Mouse (Mus musculus) NIH3T3 (cell line): ENCODE measurements around the gene Qrich1.

Experiments used
- DNase-seq: peaks from one replicate; pipeline ENCODE4 v3.0.0-alpha.2; 2012; ENCODE audit warnings: low read depth

Qrich1 gene

DNA sequence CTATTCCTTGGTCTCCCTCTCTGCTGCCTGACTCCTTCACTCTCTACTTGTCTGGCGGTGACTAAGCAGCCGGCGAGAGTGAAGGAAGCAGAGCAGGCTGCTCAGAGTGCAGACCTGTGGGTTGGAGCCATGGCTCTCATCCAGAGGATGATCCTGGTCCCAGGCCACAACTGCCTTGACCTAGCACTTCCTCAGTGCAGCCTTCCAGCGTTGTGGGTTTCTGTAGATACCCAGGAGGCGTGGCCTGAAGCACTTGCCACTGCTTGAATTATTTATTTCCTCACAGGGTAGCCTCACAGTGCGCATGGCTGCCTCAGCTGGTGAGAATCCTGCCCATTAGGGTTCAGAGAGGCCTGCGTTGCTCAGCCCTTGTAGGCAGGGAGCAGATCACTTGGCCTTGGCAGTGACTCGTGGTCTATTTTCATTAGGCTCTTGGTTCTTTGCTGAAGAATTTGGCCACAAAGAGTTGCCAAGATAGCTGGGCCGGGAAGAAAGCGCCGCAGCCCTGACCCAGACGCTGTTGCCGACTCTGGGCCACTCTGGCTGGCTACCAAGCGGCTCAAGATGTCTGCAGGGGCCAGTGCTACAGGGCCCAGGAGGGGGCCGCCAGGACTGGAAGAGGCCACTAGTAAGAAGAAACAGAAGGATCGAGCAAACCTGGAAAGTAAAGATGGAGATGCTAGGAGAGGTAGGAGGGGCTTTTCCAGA, 24.4 kb upstream of the Qrich1 start:
- DNase-seq, result peak; percentile 60

DNA sequence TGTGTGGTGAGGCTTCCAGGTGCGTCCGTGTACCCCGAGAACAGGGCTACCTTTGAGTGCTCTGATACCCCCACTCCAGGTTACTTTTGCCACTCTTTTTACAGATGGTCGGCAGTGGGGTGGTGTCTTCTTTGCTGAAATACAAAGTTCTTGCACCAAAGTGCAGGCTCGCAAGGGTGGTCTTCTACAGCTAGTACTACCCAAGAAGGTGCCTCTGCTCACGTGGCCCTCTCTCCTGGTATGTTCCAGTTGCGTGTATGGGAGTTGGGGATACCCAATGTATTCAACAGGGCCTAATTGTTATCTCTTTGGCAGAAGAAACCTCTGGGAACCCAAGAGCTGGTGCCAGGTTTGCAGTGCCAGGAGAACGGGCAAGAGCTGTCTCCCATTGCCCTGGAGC, 23.4 kb upstream of the Qrich1 start:
- no peak for DNase-seq

DNA sequence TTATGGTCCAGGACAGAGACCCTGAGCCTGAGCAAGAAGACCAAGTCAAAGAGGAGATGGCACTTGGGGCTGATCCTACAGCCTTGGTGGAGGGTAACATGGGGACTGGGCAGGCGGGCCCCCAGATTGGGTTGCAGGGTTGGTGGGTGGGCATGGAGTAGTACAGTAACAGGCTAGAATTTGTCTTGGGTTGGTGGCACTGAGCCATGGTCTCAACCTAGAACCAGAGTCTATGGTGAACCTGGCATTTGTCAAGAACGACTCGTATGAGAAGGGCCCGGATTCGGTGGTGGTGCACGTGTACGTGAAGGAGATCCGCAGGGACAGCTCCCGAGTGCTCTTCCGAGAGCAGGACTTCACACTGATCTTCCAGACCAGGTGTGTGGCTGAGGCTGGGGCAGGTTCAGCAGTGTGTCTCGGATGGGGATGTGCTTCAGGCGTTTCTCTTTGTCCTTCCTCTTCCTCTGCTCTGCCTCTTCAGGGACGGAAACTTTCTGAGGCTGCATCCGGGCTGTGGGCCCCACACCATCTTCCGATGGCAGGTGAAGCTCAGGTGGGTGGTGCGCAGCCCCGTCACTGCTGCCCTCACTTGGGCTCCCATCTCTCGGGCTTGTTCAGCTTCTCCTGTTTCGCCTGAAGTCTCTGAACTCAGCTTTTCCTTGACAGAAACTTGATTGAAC, 22.3 kb upstream of the Qrich1 start:
- DNase-seq, result no peak

DNA sequence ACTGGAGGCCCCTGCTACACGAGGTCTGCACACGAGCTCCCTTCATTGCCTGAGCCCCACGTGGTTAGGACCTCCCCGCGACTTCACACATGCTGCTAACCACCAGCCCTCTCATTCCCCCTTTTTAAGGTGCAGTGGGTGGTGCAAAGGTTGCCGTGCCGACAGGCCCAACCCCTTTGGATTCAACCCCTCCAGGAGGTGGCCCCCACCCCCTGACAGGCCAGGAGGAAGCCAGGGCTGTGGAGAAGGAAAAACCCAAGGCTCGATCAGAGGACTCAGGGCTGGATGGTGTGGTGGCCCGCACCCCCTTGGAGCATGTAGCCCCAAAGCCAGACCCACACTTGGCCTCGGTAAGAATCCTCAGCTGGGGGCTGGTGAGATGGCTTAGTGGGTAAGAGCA, 21.7 kb upstream of the Qrich1 start:
- no peak for DNase-seq

DNA sequence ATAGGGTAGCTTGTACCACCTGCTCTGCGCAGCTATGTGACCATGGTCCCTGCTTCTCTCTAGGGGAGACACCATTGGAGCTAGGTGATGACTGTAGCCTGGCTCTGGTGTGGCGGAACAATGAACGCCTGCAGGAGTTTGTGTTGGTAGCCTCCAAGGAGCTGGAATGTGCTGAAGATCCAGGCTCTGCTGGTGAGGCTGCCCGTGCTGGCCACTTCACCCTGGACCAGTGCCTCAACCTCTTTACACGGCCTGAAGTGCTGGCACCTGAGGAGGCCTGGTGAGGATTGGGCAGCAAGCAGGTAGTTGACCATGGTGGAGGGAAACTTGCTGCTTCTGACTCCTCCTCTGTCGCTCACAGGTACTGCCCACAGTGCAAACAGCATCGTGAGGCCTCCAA, 17.4 kb upstream of the Qrich1 start:
- DNase-seq, result no peak

DNA sequence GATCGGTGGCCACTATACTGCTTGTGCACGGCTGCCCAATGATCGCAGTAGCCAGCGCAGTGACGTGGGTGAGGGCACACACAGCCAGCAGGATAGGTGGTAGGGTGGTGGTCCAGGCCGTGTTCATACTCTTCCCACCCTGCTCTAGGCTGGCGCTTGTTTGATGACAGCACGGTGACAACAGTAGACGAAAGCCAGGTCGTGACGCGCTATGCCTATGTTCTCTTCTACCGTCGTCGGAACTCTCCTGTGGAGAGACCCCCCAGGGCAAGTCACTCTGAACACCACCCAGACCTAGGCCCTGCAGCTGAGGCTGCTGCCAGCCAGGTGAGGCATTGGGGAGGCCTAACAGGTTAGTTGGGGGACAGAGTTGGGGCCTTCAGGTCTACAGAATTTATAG, 16.7 kb upstream of the Qrich1 start:
- DNase-seq, result no peak

DNA sequence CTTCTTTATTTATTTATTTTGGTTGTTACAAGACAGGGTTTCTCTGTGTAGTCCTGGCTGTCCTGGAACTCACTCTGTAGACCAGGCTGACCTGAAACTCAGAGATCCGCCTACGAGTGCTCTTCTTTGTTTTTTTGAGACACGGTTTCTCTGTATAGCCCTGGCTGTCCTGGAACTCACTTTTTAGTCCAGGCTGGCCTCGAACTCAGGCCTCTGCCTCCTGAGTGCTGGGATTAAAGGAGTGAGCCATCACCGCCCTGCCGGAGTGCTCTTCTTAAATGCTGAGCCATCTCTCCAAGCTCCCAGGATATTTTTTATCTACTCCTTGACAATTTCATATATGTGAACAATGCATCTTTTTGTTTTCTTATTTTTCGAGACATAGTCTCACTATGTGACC, 9.7 kb upstream of the Qrich1 start:
- no peak for DNase-seq

DNA sequence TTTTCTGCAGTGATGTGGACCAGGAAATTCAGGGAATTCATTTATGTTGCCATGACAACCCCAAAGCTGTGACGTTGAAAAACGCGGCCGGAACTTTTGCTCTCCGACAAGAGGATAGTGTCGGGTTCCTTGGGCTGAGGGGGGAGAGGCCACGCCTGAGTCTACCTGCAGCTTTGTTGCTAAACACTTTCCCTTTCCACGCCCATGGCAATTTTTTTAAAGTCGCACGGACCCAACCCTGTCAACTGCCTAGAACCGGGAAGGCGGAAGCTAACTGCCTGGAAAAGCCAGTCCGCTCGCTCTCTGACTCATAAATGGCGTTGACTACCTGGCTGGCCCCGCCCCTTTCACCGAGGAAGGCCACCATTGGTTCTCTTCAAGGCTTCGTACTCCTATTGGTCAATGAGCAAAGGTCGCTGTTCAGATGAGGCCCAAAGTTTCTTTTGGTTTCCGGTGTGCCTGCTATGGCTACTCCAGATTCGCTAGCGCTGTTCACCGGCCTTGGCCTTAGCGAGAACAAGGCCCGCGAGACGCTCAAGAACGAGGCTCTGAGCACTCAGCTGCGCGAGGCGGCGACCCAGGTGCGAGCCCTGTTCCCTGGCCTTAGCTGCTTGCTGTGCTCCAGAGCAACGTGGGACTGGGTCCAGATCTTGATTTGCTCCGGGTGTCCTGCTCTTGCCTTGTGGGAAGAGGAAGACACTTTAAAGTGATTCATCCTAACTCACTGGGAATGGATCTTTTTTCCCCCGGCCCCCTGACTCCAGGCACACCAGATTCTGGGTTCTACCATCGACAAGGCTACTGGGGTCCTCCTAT, 8.8 kb upstream of the Qrich1 start, which contains the start of gene Qars:
TSS of gene Qars (plus strand) at position 88 of the 816 bp plus-strand sequence.
- peak; percentile 96 for DNase-seq

DNA sequence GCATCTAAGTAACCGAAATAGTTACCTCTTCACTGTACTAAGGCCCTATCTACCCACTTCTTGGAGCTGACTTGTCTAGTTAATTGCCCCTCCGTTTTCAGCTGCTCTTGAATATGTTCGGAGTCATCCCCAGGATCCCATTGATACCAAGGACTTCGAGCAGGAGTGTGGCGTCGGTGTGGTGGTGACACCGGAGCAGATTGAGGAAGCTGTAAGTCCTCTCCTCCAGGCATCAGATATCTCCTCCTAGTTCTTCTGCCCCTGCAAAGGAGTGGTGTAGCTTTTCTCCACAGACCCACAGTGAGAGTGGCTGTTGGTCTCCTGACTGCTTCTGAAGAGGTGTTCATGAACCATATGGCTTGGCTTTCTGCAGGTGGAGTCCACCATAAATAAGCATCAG, 7.8 kb upstream of the Qrich1 start:
- no peak for DNase-seq

DNA sequence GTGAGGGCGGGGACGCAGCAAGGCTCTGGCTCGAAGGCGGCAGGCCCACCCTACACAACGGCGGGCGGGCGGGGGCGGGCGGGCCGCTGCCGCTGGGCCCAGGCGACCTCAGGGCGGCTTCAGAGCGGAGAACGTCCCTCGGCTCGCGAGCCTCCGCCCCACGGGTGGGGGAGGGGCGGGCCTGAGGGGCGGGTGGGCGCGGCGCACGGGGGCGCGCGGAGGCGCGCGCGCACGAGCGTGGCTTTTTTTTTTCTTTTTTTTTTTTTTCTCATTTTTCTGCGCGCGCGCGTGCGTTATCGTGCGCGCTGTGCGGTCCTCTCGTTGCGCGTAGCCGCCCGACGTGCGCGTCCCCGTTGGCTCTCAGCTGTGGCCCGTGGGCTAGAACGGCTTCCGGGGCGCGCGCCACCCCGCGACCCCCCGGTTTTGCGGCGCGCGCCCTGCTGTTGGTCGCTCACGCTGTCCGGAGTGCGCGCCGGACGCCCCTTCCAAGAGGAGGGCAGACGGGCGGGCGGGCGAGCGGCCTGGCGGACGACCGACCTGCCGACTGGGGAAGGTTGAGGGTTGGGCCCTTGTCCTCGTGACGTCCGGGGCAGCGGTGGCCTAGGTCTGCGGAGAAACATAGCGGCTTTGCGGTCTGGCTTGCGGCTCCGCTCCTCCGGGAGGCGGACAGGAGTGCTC, 786 bp downstream of the Qrich1 start:
- peak; percentile 88 for DNase-seq

DNA sequence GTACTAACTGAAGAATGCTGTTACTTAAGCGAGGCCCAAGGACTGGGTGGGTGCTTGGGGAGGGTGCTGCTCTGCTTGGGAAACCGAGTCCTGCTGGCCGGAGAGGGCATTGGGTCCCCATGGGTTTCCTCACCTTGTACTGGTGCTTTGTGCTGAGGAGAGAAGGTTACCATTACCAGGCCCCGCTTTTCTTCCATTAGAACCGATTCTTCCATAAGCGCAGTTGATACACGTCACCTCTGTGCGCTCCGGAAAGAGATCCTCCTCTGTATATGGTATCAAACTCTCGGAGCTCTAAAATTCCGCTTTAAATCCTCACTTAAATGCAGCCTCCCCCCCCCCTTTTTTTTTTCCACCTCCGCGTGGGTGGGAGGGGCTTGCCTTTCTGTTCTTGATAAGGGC, 1.3 kb downstream of the Qrich1 start:
- peak; percentile 71 for DNase-seq

DNA sequence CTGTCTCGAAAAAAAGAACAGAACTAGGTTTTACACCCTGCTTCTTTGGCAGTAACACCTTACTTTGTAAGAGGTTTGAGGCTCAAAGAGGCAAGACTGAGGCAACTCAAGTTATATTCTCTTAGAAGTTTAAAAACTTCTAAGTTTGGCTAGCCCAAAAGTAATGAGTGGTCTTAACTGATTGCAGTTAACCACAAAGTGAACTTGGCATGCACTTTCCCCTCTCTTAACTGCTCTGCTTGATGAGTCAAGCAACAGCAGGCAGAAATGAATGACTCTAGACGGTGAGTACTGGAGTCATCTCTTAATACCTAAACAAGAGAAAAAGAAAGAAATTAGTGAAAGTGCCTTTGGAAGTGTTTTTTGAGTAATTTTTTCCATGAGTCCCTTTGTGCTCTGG, 5.0 kb downstream of the Qrich1 start:
- DNase-seq, result peak; percentile 43

DNA sequence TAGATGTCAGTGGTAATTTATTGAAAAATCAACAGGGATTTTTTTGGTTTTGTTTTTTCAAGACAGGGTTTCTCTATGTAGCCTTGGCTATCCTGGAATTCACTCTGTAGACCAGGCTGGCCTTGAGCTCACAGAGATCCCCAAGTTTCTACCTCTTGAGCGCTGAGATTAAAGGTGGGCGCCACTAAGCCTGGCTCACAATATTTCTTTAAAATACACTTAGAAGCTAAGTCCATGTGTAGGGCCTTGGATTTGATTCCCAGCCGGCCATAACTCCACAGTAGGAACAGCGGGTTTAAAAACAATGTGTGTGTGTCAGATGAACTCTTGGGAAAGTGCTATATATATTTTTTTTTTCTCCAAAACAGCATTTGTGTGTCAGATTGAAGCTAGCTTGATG, 6.7 kb downstream of the Qrich1 start:
- DNase-seq, result no peak

DNA sequence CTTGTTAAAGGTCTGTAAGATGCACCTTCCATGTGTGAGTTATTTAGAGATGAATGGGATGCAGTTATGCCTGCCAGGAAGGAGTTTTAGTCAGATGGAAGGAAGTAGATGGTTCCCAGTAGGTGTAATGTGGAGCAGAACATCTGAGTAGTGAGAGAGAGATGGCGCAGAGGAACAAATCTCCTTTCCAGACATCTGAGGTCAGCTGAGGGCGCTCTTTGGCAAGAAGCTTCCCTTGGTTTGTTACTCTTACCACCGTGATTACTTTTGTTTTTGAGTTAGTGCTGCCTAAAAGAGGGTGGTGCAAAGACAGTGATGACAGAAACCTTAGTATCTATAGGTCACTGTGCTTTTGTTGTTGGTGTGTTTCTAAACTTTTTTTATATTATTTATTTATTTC, 8.8 kb downstream of the Qrich1 start:
- DNase-seq, result no peak

DNA sequence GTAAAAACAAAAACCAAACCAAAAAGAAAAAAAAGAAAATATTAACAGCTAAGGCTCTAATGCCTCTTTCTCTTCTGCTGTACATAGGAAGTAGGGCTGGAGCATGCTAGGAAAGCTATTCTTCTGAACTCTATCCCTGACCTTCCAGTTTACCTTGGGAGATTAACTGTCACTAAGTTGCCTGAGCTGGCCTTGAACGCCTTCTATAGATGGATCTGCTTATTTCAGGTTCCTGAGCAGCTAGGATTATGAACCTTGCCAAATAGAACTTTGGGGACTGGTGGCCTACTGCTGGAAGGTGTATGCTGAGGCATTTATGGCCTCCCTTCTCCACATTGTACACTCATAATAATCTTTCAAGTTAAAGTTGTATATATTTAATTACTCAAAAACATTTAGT, 14.3 kb downstream of the Qrich1 start:
- DNase-seq, result no peak

DNA sequence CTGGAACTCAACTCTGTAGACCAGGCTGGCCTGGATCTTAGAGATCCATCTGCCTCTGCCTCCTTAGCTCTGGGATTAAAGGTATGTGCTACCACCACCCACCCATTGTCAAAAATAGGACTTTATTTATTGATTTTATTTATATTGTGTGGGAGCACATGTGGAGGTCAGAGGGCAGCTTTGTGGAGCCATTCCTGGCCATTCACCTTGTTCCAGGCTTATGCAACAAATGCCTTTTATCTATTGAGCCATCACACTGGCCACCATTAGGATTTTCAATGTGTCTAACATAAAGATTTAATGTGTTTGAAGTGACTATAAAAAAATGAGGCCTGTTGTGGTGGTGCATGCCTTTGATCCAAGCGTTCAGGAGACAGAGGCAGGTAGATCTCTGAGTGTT, 14.9 kb downstream of the Qrich1 start:
- no peak for DNase-seq

DNA sequence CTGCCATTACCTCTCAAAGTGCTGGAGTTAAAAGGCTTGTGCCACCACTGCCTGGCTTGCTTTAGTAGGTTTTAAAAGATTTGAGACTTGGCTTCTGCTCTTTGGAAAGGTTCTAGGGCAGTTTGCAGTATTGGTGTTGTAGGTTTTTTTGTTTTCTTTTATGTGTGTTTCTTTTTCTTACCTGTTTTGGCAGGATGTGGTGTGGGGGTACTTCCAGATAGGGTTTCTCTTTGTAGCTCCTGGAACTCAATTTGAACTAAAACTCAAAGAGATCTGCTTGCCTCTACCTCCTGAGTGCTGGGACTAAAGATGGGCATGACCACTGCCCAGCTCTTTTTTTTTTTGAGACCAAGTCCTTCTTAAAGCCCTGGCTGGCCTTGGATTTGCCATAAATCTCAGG, 24.2 kb downstream of the Qrich1 start:
- DNase-seq, result no peak

DNA sequence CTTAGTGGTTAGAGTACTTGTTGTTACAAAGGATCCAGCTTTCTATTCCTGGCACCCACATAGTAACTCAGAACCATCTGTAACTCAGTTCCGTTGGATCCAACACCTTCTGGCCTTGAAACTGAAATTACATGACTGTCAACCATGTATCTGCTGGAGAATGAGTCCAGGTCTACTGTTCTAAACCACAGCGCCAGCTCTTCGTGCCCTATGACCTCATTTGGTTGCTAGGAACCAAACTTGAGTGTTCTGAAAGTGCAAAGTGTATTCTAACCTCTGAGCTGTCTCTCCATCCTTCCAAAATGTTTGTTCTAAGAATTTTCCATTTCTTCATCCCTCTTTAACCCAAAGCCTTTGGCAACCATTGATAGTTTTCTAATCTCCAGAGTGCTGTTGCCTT, 29.4 kb downstream of the Qrich1 start:
- DNase-seq, result no peak

DNA sequence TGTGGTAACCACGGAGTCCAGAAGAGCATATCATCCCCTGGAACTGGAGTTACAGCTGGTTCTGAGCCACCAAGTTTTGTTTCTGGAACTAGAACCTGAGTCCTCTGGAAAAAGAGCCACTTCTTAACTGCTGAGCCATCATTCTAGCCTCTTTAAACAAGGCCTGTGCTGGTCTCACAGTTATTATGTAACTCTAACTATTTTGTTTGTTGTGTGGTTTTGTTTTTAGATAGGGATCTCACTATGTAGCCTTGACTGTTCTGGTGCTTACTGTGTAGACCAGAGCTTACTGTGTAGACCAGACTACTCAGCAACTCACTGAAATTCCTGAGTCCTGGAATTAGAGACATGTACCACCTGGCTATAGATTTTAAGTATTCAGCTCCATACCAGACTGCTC, 30.3 kb downstream of the Qrich1 start:
- DNase-seq, result no peak

DNA sequence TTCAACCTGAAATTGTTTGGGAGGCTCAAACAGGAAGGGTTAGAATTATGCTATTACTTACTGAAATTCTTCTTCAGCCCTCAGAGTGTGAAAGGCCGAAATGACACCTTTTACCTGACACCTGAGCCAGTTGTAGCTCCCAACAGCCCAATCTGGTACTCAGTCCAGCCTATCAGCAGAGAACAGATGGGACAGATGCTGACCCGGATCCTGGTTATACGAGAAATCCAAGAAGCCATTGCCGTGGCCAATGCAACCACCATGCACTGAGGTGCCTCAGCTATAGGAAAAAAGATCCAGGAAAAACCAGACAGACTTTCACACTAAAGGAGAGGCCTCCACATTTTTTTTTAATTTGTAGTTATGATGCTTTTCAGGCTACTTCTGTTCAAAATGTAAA, 42.6 kb downstream of the Qrich1 start:
- DNase-seq, result no peak

DNA sequence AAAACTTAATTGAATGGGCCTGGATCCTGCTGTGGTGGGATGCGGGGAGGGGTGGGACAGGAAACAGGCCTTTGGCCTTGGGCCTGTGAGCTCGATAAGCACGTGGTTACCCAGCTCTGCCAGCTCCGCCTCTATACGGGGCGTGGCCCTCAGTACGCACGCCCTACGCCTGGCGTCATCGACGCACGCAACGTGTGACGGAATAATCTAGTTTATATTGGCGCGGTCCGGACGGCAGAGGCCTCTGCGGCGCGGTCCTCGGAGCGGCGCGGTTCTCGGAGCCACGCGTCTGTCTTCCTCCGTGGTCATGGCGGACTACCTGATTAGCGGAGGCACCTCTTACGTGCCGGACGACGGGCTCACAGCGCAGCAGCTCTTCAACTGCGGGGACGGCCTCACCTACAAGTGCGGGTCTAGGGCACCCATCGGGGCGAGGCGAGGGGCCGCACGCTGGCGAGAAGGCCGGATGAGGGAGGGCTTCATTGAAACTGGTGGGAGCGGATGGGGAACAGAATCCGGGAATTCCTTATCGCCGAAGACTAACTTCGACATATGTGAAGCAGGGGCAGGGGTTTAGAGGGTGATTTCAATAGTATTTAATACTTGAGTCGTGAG, 43.7 kb downstream of the Qrich1 start, which contains the start of gene Impdh2:
TSS of gene Impdh2 (plus strand) at position 60 of the 615 bp plus-strand sequence.
- peak; percentile 98 for DNase-seq

DNA sequence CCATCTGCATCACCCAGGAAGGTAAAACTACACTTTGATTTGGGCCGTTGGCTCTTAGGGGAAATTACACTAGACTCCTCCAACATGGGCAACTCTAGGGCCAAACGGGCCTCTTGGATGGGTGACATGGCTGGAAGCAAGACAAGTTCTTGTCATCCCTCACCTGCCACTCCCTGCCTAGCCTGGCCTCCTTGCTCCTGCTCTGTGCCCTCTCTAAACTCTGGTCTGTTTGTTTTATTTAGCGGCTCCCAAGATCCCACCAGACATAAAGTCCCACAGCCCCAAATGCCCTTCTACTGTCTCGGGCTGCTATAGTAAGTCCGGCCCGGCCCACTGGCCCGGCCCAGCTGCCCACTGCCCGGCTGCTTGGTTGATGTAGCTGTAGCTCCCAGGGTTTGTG, 47.1 kb downstream of the Qrich1 start:
- no peak for DNase-seq
